Mouse (Mus musculus) hindbrain, embryonic 14.5 days (tissue): ENCODE data around the gene Gm5725. TPM values are rescaled to one million over a fixed set of nuclear protein-coding genes. Genes with fewer than 3 reads are reported as not detected.
"Not testable (repeated sequence)": the region's sequence is repeated elsewhere in the genome, so short reads cannot be mapped to it uniquely, and the experiment has no call there.

Source experiments
- ATAC-seq: fragments of 200-750 bp; cut with Nextera tagmentation; 2 replicates; pipeline ENCODE4 v1.8.0; 2017; ENCODE audit warnings: moderate number of reproducible peaks, mild to moderate bottlenecking, moderate TSS enrichment, moderate library complexity; ENCODE audit not compliant: low FRiP score
- DNase-seq: peaks from one replicate; pipeline ENCODE4 v3.0.0-alpha.2; 2015; ENCODE audit warnings: low spot score
- H3K27ac ChIP-seq: fragments of 300-500 bp; sonication (generic); 2 replicates; pipeline ENCODE4 v1.5.1; 2014; ENCODE audit warnings: mild to moderate bottlenecking, moderate library complexity
- H3K27me3 ChIP-seq: fragments of 300-500 bp; sonication (generic); 2 replicates; pipeline ENCODE4 v1.6.1; 2014; ENCODE audit warnings: mild to moderate bottlenecking, low read length, mixed read lengths; ENCODE audit not compliant: control insufficient read depth, insufficient read depth
- H3K36me3 ChIP-seq: fragments of 300-500 bp; sonication (generic); replicated peaks from 2 replicates; pipeline ENCODE4 v1.6.1; 2014; ENCODE audit not compliant: control insufficient read depth, insufficient read depth
- H3K4me1 ChIP-seq: fragments of 300-500 bp; sonication (generic); replicated peaks from 2 replicates; pipeline ENCODE4 v1.6.1; 2014; ENCODE audit warnings: antibody characterized with exemption, low read length, mixed read lengths; ENCODE audit not compliant: control insufficient read depth, insufficient read depth
- H3K4me2 ChIP-seq: fragments of 300-500 bp; sonication (generic); replicated peaks from 2 replicates; pipeline ENCODE4 v1.6.1; 2014; ENCODE audit warnings: mild to moderate bottlenecking, moderate library complexity
- H3K4me3 ChIP-seq: fragments of 300-500 bp; sonication (generic); replicated peaks from 2 replicates; pipeline ENCODE4 v1.5.1; 2014; ENCODE audit warnings: mild to moderate bottlenecking, low read length
- H3K9ac ChIP-seq: fragments of 300-500 bp; sonication (generic); 2 replicates; pipeline ENCODE4 v1.6.1; 2014
- H3K9me3 ChIP-seq: fragments of 300-500 bp; sonication (generic); 2 replicates; pipeline ENCODE4 v1.6.1; 2016; ENCODE audit warnings: low read length; ENCODE audit not compliant: control insufficient read depth
- WGBS: fragments of 180-500 bp; shearing (Covaris S2); extraction: QIAGEN DNeasy Blood & Tissue Kit; methylation state at CpG from one replicate; pipeline ENCODE4 v1.1.7; 2014; 5-methylcytosine and 5-hydroxymethylcytosine counted together
- polyA plus RNA-seq: library from polyadenylated mRNA; unstranded; fragments of >200 nt; fragmentation: Nextera tagmentation; extraction: Ambion mirVana; gene quantifications from 2 replicates; pipeline ENCODE4 v1.2.1, GENCODE M21; 2014

Gene Gm5725
- not detected in 2 replicates for polyA plus RNA-seq

DNA sequence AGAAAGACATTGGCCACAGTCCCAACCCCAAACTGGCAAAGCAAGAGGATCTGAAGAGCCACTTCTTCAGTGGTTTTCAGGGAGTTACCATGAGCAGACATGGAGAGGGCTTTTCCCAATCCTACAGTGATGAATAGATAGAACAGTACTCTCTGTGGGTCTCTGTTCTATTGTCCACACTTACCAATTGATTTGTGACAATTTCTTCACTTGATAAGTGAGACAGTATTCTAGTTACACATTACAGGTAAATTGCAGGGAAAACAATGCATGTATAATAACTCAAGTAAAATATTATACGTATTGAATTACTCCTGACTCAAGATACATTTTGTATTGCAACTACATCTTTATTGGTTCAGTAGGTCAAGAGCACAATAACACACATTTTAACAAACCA, at the start of gene Gm5725:
TSS of gene Gm5725 (minus strand) at position 101 of the 400 bp plus-strand sequence.
- H3K27me3 ChIP-seq, H3K4me1 ChIP-seq, H3K9me3 ChIP-seq, H3K9ac ChIP-seq, H3K4me2 ChIP-seq, H3K27ac ChIP-seq, H3K4me3 ChIP-seq, ATAC-seq, DNase-seq, H3K36me3 ChIP-seq: not testable (repeated sequence)
- no CpG with 5 or more reads among the region's 1 CpGs for WGBS

GRCm38 (mm10) chr7:21832051-21832450, 12.0 kb downstream of the Gm5725 start, which contains the start of gene Vmn1r135:
TSS of gene Vmn1r135 (plus strand) at chr7:21832351.
- DNase-seq, H3K9ac ChIP-seq, H3K27ac ChIP-seq, H3K36me3 ChIP-seq, H3K4me2 ChIP-seq, H3K9me3 ChIP-seq, ATAC-seq, H3K27me3 ChIP-seq, H3K4me3 ChIP-seq, H3K4me1 ChIP-seq: not testable (repeated sequence)
- no CpG with 5 or more reads among the region's 1 CpGs for WGBS

- no CpG with 5 or more reads among the region's 3 CpGs for WGBS
- not testable (repeated sequence) for H3K9ac ChIP-seq, H3K27me3 ChIP-seq, H3K9me3 ChIP-seq, DNase-seq, ATAC-seq, H3K4me3 ChIP-seq, H3K27ac ChIP-seq, H3K4me2 ChIP-seq, H3K4me1 ChIP-seq, H3K36me3 ChIP-seq
Measured at GRCm38 (mm10) chr7:21796628-21797027, 47.4 kb downstream of the Gm5725 start, which contains the start of gene Gm4177. TSS of gene Gm4177 (minus strand) at chr7:21796728.

Other genes starting within 250 kb of the Gm5725 start
- gene Vmn1r132, start 230.2 kb downstream of the Gm5725 start, polyA plus RNA-seq = not detected in 2 replicates
- gene Gm4175, start 82.8 kb downstream of the Gm5725 start, polyA plus RNA-seq = not detected in 2 replicates
- not detected in 2 replicates for gene Gm4177, start 47.5 kb downstream of the Gm5725 start, polyA plus RNA-seq
- gene Vmn1r135, start 11.9 kb downstream of the Gm5725 start, polyA plus RNA-seq = not detected in 2 replicates
- not detected in 2 replicates for gene Gm5891, start 77.0 kb upstream of the Gm5725 start, polyA plus RNA-seq
- gene Vmn1r137, start 150.3 kb upstream of the Gm5725 start, polyA plus RNA-seq = not detected in 2 replicates
- gene Vmn1r138, start 184.6 kb upstream of the Gm5725 start, polyA plus RNA-seq = not detected in 2 replicates
- not detected in 2 replicates for gene Gm6176, start 212.0 kb upstream of the Gm5725 start, polyA plus RNA-seq
- not detected in 2 replicates for gene Vmn1r139, start 224.8 kb upstream of the Gm5725 start, polyA plus RNA-seq